Mouse (Mus musculus) intestine, embryonic 15.5 days (tissue): Measurements from ENCODE around the gene Adam12. TPM values are rescaled to one million over a fixed set of nuclear protein-coding genes. Genes with fewer than 3 reads are reported as not detected.

Experiments
- ATAC-seq: fragments of 200-750 bp; cut with Nextera tagmentation; 2 replicates; pipeline ENCODE4 v1.8.0; 2017; ENCODE audit warnings: moderate TSS enrichment, moderate library complexity
- H3K27ac ChIP-seq: fragments of 300-500 bp; sonication (generic); 2 replicates; pipeline ENCODE4 v1.5.1; 2015; ENCODE audit warnings: mild to moderate bottlenecking, inconsistent platforms
- H3K27me3 ChIP-seq: fragments of 300-500 bp; sonication (generic); replicated peaks from 2 replicates; pipeline ENCODE4 v1.6.1; 2015; ENCODE audit warnings: inconsistent platforms
- H3K36me3 ChIP-seq: fragments of 300-500 bp; sonication (generic); 2 replicates; pipeline ENCODE4 v1.6.1; 2015; ENCODE audit warnings: inconsistent platforms
- H3K4me1 ChIP-seq: fragments of 300-500 bp; sonication (generic); replicated peaks from 2 replicates; pipeline ENCODE4 v1.6.1; 2015; ENCODE audit warnings: inconsistent platforms
- H3K4me2 ChIP-seq: fragments of 300-500 bp; sonication (generic); replicated peaks from 2 replicates; pipeline ENCODE4 v1.6.1; 2015; ENCODE audit warnings: mild to moderate bottlenecking, inconsistent platforms
- H3K4me3 ChIP-seq: fragments of 300-500 bp; sonication (generic); replicated peaks from 2 replicates; pipeline ENCODE4 v1.5.1; 2015; ENCODE audit warnings: inconsistent platforms
- H3K9ac ChIP-seq: fragments of 300-500 bp; sonication (generic); 2 replicates; pipeline ENCODE4 v1.6.1; 2015; ENCODE audit warnings: inconsistent platforms
- H3K9me3 ChIP-seq: fragments of 300-500 bp; sonication (generic); 2 replicates; pipeline ENCODE4 v1.6.1; 2016; ENCODE audit warnings: inconsistent platforms
- WGBS: fragments of 180-500 bp; shearing (Covaris S2); methylation state at CpG from one replicate; pipeline ENCODE4 v1.1.7; 2015; 5-methylcytosine and 5-hydroxymethylcytosine counted together
- polyA plus RNA-seq: library from polyadenylated mRNA; unstranded; fragments of >200 nt; fragmentation: Nextera tagmentation; extraction: Ambion mirVana; gene quantifications from 2 replicates; pipeline ENCODE4 v1.2.1, GENCODE M21; 2015

Adam12 gene
- polyA plus RNA-seq, 1 experiment from 2014 or later, result 6.4 TPM

DNA sequence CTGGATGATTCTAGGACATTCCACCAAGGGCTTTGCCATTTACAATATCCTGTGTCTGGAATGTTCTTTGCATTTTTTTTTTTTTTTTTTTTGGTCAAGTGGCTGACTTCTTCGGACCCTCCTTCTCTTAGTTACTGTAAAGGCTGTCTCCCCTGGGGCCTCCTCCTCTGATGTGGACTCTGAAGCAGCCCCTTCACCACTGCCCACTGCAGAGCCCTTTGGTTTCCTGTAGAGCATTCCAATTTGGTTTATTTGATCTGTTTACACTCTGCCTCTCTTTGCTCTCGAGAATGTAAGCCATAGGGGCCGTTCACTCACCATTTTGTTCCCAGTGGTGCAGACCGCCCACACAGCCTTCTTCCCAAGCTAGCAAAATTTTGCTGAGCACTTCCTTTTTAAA is 216.7 kb downstream of the Adam12 start:
- no peaks in the 10 kb centered on the region for H3K9me3 ChIP-seq
- no peaks in the 10 kb centered on the region; the same call in 1 of the 2 replicates for H3K4me1 ChIP-seq
- 37% methylated on average over 4 of the region's 4 CpGs for WGBS
- no peak overlapping the region for H3K4me3 ChIP-seq
- no peak overlapping the region for H3K4me2 ChIP-seq
- H3K9ac ChIP-seq, result no peak overlapping the region
- H3K27me3 ChIP-seq, result no peaks in the 10 kb centered on the region
- no peak for ATAC-seq
- H3K27ac ChIP-seq, result no peak overlapping the region
- no peaks in the 10 kb centered on the region for H3K36me3 ChIP-seq

DNA sequence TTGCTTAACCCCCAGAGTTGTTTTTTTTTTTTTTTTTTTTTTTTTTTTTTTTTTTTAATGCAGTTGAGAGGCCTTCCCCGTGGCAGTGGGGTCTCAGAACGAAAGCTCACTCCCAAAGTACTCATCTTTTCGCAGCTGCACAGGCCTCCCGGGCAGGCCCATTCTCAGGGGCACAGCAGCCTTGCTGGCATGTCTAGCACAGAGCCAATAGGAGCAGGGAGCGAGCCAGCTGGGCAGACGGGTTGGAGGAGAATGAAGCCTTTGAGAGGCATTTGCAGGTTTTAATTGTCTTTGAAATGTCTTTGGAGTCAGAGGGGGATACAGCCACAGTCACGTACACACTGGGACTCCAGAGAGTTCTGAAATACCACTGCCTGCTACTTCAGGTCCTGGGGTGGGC is 217.2 kb downstream of the Adam12 start:
- WGBS, result 67% methylated on average over 7 of the region's 7 CpGs
- Histone ChIP-seq H3K27ac (no peak overlapping the region), H3K9ac (no peak overlapping the region), H3K36me3 (no peaks in the 10 kb centered on the region), H3K4me2 (no peak overlapping the region), H3K27me3 (no peaks in the 10 kb centered on the region), H3K4me3 (no peak overlapping the region), H3K4me1 (no peaks in the 10 kb centered on the region; the same call in 1 of the 2 replicates), H3K9me3 (no peaks in the 10 kb centered on the region)
- no peak for ATAC-seq

DNA sequence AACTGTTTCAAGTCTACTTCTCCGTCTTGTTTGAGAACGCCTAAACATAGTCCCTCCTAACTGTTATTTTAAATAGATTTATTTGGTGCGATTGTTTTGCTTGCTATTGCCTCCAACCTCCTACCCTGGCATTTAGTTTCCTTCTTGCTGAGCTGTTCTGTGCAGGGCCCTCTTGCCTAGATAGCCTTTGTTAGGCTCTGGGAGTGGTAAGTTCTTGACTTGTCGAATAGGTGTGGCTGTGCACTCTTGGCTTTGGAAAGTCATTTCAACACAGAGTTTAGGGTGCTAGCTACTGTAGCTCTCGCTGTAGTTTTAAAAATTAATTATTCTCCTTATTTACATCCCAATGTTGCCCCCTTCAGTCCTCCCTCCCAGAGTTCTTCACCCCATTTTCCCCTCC is 222.8 kb downstream of the Adam12 start:
- WGBS, result 82% methylated on average over 5 of the region's 5 CpGs
- H3K36me3 ChIP-seq, result 0 out of 2 replicates have a peak, but pooled peaks cover 3% of the 10 kb centered on the region
- no peaks in the 10 kb centered on the region for H3K9me3 ChIP-seq
- H3K27me3 ChIP-seq, result no peaks in the 10 kb centered on the region
- no peak overlapping the region for H3K27ac ChIP-seq
- H3K9ac ChIP-seq, result no peak overlapping the region
- H3K4me2 ChIP-seq, result no peak overlapping the region
- ATAC-seq, result no peak
- no peaks in the 10 kb centered on the region for H3K4me1 ChIP-seq
- H3K4me3 ChIP-seq, result no peak overlapping the region

DNA sequence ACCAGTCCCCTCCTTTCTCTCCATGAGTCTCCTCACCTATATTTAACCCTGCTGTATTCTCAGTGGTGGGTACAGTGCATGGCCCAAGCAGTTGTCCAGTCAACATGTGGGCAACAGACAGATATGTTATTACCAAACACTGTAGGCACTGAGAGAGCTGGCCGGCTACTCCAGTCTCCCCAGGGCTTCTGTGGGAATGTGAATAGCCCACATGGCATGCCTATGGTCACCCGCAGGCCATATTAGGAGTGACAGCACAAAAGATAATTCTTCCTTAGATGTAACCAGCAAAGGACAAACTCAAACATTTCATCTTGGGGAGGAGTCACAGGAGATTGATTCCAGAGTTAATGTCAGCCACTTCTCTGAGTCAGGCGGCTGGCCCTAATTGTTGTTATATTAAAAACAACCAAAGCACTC is 224.0 kb downstream of the Adam12 start:
- H3K4me3 ChIP-seq, result no peak overlapping the region
- no peak for ATAC-seq
- no peaks in the 10 kb centered on the region for H3K9me3 ChIP-seq
- H3K9ac ChIP-seq, result no peak overlapping the region
- H3K36me3 ChIP-seq, result 0 out of 2 replicates have a peak, but pooled peaks cover 3% of the 10 kb centered on the region
- 54% methylated on average over 3 of the region's 3 CpGs for WGBS
- no peaks in the 10 kb centered on the region for H3K4me1 ChIP-seq
- no peak overlapping the region for H3K27ac ChIP-seq
- H3K27me3 ChIP-seq, result no peaks in the 10 kb centered on the region
- no peak overlapping the region for H3K4me2 ChIP-seq

DNA sequence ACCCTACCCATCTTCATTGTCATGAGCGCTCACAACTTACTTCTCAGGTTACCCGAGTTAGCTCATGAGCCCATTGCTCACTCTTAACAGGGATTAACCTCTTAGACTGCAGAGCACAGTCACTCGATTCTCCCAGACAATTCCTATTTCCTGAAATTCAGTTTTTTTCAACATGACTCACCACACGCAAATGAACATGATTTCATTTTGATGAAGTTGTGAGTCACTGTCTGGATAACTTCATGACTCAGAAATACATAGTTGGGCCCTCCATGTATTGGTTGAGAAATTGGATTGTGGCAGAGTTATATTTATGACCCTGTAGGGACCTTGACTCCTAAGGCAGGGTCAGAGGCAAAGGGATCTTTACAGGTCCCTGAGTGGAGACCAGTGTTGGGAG is 230.4 kb downstream of the Adam12 start:
- H3K27ac ChIP-seq, result no peak overlapping the region
- H3K9me3 ChIP-seq, result no peaks in the 10 kb centered on the region
- H3K4me2 ChIP-seq, result no peak overlapping the region
- H3K4me3 ChIP-seq, result no peak overlapping the region
- no peak overlapping the region for H3K9ac ChIP-seq
- no peak for ATAC-seq
- H3K4me1 ChIP-seq, result no peaks in the 10 kb centered on the region
- no peaks in the 10 kb centered on the region for H3K27me3 ChIP-seq
- H3K36me3 ChIP-seq, result 0 out of 2 replicates have a peak, but pooled peaks cover 3% of the 10 kb centered on the region
- WGBS, result 85% methylated on average over 4 of the region's 4 CpGs

DNA sequence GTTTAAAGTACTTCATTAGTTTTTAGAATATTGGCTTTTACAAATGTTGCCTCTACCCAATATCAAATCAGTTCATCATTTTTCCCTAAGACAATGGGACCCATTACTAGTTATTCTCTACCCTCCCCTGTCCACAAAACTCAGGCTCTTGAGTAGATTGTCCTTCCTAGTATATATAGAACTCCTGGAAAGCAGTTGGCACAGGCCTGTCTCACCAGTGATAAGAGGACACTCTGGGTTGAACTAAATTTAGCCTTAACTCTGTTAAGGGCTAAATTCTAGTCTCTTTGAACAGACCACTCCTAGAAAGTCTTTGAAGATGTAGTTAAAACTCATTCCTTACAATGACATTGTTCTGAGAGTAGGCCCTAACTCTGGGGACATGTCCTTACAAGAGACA is 241.0 kb downstream of the Adam12 start:
- no peak overlapping the region for H3K4me2 ChIP-seq
- no peaks in the 10 kb centered on the region for H3K9me3 ChIP-seq
- no peaks in the 10 kb centered on the region for H3K36me3 ChIP-seq
- H3K4me3 ChIP-seq, result no peak overlapping the region
- H3K27me3 ChIP-seq, result no peaks in the 10 kb centered on the region
- H3K4me1 ChIP-seq, result no peaks in the 10 kb centered on the region
- no peak overlapping the region for H3K9ac ChIP-seq
- H3K27ac ChIP-seq, result no peak overlapping the region
- no peak for ATAC-seq

DNA sequence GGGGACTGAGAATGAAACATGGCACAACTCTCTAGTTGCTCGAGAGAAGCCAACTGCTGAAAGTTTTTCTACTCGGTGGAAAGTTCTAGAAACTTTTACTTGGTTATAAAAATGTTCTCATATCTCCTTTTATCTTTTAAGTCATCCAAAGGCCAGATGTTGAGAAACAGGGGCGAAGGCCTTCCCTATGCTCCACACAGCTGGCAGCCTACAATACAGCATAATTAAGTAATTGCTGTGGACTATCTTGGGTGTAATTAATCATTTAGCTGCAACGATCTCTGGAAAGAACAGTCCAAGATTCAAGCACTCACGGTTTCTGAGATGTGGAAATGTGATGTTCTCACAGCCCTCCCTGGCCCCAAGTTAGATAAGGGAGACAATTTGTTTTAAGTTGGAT is 243.6 kb downstream of the Adam12 start:
- no peaks in the 10 kb centered on the region for H3K4me1 ChIP-seq
- whole genome bisulfite sequencing, result 39% methylated on average over 5 of the region's 5 CpGs
- H3K9me3 ChIP-seq, result no peaks in the 10 kb centered on the region
- no peak overlapping the region for H3K4me3 ChIP-seq
- H3K36me3 ChIP-seq, result no peaks in the 10 kb centered on the region
- no peak; the same call in 1 of the 2 replicates for ATAC-seq
- H3K4me2 ChIP-seq, result no peak overlapping the region
- no peaks in the 10 kb centered on the region for H3K27me3 ChIP-seq
- H3K9ac ChIP-seq, result no peak overlapping the region
- H3K27ac ChIP-seq, result no peak overlapping the region

DNA sequence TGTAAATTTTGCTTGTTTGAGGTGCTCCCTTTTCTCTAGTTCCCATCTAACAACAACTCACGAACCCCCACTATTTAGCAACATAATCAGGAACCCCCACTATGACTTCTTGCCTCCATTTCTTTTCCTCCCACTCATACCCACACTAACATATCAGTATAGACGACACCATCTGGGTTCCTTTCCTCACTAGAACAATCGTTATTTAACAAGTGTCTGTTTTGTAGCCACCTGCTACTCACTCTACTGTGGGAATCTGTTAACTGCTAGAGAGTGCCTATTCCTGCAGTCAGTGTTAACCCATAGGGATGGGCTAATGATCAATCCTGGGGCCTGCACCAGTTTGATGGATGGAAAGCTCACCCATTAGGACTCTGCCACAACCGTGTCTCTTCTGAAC is 245.7 kb downstream of the Adam12 start:
- H3K9me3 ChIP-seq, result no peaks in the 10 kb centered on the region
- WGBS, result 83% methylated on average over 4 of the region's 4 CpGs
- no peak overlapping the region for H3K4me2 ChIP-seq
- H3K4me1 ChIP-seq, result no peaks in the 10 kb centered on the region
- H3K27me3 ChIP-seq, result no peaks in the 10 kb centered on the region
- no peaks in the 10 kb centered on the region for H3K36me3 ChIP-seq
- no peak overlapping the region for H3K9ac ChIP-seq
- no peak for ATAC-seq
- no peak overlapping the region for H3K4me3 ChIP-seq
- no peak overlapping the region for H3K27ac ChIP-seq

DNA sequence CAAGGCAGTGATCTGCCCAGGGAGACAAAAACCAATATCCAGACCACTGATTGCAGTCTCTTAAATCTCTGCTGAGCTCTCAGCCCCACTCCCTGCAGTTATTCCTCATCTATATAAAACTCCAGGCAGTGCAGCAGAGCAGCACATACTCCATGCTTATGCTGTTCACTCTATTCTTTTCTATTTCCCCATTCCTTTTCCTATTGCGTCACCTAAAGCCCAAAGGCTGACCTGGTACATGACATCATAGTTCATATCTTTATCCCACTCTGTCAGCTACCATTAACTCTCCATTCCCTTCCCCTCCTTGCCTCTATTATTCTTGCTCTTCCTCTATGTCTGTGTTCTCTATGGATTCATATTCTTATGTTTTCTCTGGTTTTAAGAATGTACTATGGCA is 246.3 kb downstream of the Adam12 start:
- ATAC-seq, result no peak
- WGBS, result 74% methylated on average over 1 of the region's 1 CpGs

DNA sequence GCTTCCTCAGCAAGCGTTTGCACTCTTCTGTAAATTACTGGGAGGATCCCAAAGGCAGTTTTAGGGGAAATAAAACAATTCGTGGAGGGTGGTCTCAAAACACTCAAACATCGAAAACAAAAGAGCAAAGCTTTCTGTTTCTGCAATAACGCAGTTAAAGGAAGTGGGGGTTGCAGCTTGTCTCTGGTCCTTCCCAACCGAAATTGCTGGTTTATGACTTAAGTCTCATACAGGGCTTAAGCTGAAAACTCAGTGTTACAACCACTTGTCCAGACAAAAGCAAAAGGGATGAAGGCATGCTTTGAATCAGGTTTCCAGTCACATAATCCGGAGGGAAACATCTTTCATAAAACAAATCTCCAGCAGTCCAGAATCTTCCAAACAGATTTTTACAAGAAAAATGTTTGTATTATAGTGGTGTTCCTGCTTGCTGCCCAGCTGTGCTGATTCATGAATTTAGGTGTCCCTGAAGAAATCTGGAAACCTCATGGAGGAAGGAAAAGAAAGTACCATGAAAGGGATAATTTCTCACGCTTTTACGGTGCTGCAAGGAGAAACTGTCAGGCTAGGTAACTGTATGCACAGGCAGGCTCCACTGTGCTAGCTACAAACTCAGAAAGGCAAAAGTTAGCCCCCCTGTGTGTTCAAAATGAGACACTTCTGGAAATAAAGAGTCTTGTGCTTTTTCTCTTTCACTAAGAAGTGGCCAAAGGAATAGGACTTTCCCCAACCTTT is 255.4 kb downstream of the Adam12 start:
- no peaks in the 10 kb centered on the region for H3K27me3 ChIP-seq
- no peak overlapping the region for H3K4me2 ChIP-seq
- H3K9ac ChIP-seq, result no peak overlapping the region
- ATAC-seq, result no peak
- 0 out of 2 replicates have a peak, but pooled peaks cover 3% of the 10 kb centered on the region for H3K4me1 ChIP-seq
- H3K9me3 ChIP-seq, result no peaks in the 10 kb centered on the region
- H3K27ac ChIP-seq, result no peak overlapping the region
- WGBS, result 35% methylated on average over 8 of the region's 8 CpGs
- no peak overlapping the region for H3K4me3 ChIP-seq
- H3K36me3 ChIP-seq, result no peaks in the 10 kb centered on the region

More for the DNA sequence above, 246.3 kb downstream of the Adam12 start:
- Histone ChIP-seq H3K36me3 (no peaks in the 10 kb centered on the region), H3K4me2 (no peak overlapping the region), H3K9me3 (no peaks in the 10 kb centered on the region), H3K9ac (no peak overlapping the region), H3K27me3 (no peaks in the 10 kb centered on the region), H3K27ac (no peak overlapping the region), H3K4me1 (no peaks in the 10 kb centered on the region), H3K4me3 (no peak overlapping the region)

DNA sequence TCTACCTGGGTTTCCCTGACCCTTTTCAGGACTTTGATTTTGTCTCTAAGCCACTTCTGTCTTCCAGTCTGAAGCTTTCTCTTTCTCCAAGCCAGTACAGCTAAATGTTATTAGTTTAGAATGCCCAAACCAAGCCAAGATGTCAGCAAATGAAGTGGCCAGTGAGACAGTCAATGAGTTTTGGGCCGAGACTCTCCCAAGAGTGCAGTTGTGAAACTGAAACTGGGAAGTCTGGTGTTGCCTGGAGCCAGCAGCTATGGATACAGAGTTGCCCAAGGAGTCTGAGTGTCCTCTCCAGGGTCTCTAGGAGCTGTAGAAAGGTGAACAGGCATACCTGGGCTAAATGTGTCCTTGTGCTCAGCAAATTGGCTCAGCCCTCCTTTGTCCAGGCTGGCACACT is 260.9 kb downstream of the Adam12 start:
- 73% methylated on average over 1 of the region's 1 CpGs for WGBS
- Histone ChIP-seq H3K4me3 (no peak overlapping the region), H3K9ac (no peak overlapping the region), H3K36me3 (no peaks in the 10 kb centered on the region), H3K27me3 (no peaks in the 10 kb centered on the region), H3K4me1 (0 out of 2 replicates have a peak, but pooled peaks cover 3% of the 10 kb centered on the region), H3K4me2 (no peak overlapping the region), H3K9me3 (no peaks in the 10 kb centered on the region), H3K27ac (no peak overlapping the region)
- no peak for ATAC-seq

DNA sequence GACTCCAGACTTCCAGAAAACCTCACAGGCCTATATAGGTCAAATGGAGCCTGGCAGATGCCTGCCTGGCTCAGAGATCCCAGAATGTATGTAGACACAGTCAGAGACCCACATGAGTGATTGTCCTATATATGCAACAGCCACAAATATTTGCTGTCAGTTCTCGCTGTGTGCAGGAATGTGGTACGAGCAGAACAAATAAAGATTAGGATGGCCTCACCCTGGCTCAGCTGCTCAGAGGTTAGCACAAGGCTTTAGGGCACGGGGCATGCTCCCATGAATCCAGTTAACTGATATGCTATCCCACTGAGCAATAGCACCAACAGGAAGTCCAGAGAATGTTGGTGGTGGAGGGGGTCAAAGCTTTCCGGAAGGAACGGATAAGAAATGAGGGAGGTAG is 261.5 kb downstream of the Adam12 start:
- no peak overlapping the region for H3K9ac ChIP-seq
- WGBS, result 55% methylated on average over 5 of the region's 5 CpGs
- no peaks in the 10 kb centered on the region for H3K27me3 ChIP-seq
- no peaks in the 10 kb centered on the region for H3K36me3 ChIP-seq
- no peak for ATAC-seq
- no peak overlapping the region for H3K4me2 ChIP-seq
- no peak overlapping the region for H3K4me3 ChIP-seq
- H3K9me3 ChIP-seq, result no peaks in the 10 kb centered on the region
- H3K27ac ChIP-seq, result no peak overlapping the region
- no peaks in the 10 kb centered on the region for H3K4me1 ChIP-seq

DNA sequence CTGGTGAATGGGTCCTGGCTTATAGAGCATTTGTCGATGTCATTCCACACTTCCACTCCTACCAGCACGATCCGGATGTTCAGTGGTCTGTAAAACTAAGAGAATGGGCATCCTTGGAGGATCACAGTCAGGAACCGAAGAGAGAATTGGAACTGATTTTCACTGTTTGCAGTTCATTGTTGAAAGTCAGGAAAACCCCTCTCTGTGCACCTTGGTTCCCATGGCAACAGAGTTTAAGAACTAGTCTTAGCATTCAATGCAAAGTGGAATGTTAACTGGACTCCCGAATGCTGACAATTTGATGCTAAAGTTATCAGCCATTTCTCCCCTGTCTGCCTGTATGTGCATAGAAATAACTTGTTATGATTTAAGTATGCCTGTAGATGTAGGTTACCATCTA is 264.0 kb downstream of the Adam12 start:
- H3K4me2 ChIP-seq, result no peak overlapping the region
- H3K36me3 ChIP-seq, result no peaks in the 10 kb centered on the region
- H3K4me3 ChIP-seq, result no peak overlapping the region
- no peak overlapping the region for H3K9ac ChIP-seq
- H3K27me3 ChIP-seq, result no peaks in the 10 kb centered on the region
- no peaks in the 10 kb centered on the region for H3K9me3 ChIP-seq
- no peak overlapping the region for H3K27ac ChIP-seq
- H3K4me1 ChIP-seq, result no peaks in the 10 kb centered on the region
- no peak for ATAC-seq
- 82% methylated on average over 5 of the region's 5 CpGs for WGBS
